Mouse (Mus musculus): ENCODE results near the gene Asb7. TPM values are rescaled to one million over a fixed set of nuclear protein-coding genes. Genes with fewer than 3 reads are reported as not detected.

The Asb7 gene
- total RNA-seq (2021) = 10 to 100 TPM; 17.3 to 19.9 TPM
- long read RNA-seq, full-length matches to known transcripts = 13 of 18 reads
- long read RNA-seq, partial matches to known transcripts = 0 of 18 reads
- long read RNA-seq, other reads (novel, unspliced or antisense) = 5 of 18 reads

- no peak for DNase-seq (ENCODE audit: low spot score in 2 of 2)
Measured at GRCm38 (mm10) chr7:66689294-66689619, at the start of gene Asb7. Gene Asb7 (minus strand): TSS chr7:66689596.

DNA sequence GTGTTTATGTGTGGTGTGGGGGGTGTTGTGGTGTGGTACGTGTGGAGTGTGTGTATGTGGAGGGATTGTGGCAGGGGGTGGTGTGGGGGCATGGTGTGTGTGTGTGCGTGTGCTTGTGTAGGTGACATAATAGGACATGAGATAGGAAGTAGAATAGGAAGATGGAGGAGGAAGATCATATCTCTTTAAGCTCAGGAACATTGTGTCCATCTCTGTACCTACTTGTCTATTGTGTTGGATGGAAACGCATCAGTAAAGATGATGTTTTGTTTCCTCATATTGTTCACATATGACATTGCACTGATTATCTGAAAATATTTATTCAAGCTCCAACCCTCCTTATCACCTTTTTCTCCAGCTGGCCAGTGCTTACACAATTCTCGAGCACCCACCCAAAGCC is 48.0 kb upstream of the Asb7 start:
- DNase-seq (ENCODE audit: low spot score in 2 of 2) = no peak

- DNase-seq (ENCODE audit: low spot score in 2 of 2) = no peak
Measured at GRCm38 (mm10) chr7:66734993-66735392, 45.6 kb upstream of the Asb7 start.

GRCm38 (mm10) chr7:66734466-66734865 is 45.1 kb upstream of the Asb7 start:
- DNase-seq (ENCODE audit: low spot score in 2 of 2) = no peak

DNA sequence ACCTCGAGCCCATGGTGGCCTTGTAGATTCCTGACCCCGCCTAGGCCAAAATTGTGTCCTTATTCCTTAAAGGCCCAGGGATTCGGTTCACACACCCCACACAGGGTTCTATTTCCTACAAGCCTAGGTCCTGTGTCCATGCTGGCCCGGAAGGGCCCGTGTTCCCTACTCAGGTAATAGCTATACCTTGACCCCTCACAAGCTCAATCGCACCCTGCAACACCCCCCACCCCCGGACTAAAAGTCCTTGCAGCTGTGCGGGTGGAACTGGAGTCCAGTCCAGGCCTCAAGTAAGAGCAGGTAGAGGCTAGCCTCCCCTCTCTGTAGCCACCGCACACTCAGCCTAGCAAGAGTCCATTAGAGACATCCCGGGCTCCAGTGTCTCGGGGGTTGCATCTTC is 44.5 kb upstream of the Asb7 start:
- DNase-seq (ENCODE audit: low spot score in 2 of 2) = no peak

GRCm38 (mm10) chr7:66733431-66733830 is 44.0 kb upstream of the Asb7 start:
- DNase-seq (ENCODE audit: low spot score in 2 of 2) = no peak

DNA sequence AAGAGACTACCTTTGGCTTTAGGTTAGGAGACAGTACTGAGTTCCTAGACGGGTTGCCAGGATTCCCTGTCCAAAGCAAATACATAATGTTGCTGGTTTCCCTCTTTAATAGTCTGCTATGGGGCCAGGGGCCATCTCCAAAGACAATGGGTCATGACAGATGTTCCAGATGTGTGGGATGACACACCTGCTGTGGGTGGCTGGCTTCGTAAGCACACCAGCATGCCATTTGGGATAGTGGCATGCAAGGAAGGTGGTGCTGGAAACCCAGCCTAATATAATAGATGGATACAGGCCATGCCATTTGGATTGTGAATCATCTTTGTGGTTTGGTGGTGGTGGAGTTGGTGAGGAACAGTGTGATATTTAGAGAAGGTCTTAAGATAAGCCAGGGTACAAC is 39.8 kb upstream of the Asb7 start:
- DNase-seq (ENCODE audit: low spot score in 2 of 2) = no peak

DNA sequence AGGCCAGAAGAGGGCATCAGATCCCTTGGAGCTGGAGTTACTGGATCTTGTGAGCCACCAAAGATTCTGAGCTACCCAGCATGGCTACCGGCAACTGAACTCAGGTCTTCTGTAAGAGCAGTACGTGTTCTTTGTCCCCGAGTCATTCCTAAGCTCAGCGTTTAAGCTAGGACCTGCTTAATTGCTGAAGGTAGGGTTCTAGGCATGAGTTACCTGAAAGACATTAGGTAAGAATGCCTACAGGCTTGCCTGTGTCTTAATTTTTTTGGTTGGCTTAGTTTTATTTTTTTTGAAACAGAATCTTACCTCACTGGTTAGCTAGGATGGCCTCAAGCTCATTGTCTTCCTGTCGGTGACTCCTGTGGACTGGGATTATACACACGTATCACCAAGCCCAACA is 38.7 kb upstream of the Asb7 start:
- DNase-seq (ENCODE audit: low spot score in 2 of 2) = no peak

- DNase-seq (ENCODE audit: low spot score in 2 of 2) = no peak
Measured at GRCm38 (mm10) chr7:66724954-66725353, 35.6 kb upstream of the Asb7 start.

DNA sequence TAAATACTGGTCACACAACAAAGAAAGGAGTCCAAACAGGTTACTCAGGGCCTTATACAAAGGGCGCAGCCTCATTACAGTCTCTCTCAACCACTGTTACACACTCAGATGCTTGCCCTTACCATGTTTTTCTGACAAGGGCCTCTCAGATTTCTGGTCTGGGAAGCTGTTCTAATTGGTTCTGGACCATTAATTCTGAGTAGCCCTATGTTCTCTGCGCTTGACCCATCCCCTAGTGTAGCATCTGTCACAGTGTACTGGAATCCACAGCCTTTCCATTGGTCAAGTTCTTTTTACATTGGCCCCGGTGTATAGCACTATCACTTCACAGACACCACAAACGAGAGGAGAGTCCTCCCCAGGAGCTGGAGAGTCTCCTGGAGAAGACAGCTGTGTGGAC is 35.1 kb upstream of the Asb7 start:
- DNase-seq (ENCODE audit: low spot score in 2 of 2) = no peak

GRCm38 (mm10) chr7:66711166-66711565 is 21.8 kb upstream of the Asb7 start:
- peak in 1 of 2 experiments; percentile 17 for DNase-seq (ENCODE audit: low spot score in 2 of 2)

- DNase-seq (ENCODE audit: low spot score in 2 of 2) = no peak
Measured at GRCm38 (mm10) chr7:66704631-66705030, 15.2 kb upstream of the Asb7 start.

- DNase-seq (ENCODE audit: low spot score in 2 of 2) = no peak
Measured at GRCm38 (mm10) chr7:66702721-66703120, 13.3 kb upstream of the Asb7 start.

- no peak for DNase-seq (ENCODE audit: low spot score in 2 of 2)
Measured at GRCm38 (mm10) chr7:66694467-66694866, 5.1 kb upstream of the Asb7 start.

DNA sequence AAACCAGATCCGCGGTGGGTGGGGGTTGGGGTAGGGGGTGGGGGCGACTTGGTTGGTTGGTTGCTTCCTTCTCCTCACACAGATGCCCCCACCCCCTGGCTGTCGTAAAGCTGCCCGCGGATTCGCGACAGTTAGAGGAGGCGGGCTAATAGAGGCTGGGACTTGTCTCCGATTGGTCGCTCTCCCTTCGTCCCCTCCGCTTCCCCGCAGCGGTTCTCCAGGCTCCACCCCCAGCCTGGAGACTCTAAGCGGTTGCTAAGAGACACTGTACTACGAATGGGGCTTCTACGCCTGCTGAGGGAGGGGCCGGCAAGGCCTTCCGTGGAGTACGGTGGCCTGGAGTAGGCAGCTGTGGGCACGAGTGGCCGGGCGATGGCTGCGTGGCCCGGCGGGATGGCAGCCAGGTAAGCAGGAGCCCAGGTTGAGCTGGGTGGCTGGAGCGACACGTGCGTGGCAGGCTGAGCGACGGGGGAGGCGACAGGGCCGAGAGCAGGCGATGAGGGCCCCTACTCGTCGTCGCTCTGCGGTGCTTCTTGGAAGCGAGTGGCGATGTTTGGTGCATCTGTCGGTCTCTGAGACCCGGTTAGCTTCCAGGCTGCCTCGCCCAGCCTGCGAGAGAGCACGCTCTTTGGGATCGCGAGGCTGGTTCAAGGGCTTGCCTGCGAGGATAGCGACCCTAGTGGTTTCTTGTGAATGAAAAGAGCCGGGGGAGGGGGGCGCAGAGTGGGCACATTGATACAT is 394 bp upstream of the Asb7 start, which contains the start of gene Lins1:
Gene Lins1 (plus strand): TSS at position 270 of the 741 bp plus-strand sequence.
- DNase-seq (ENCODE audit: low spot score in 2 of 2) = peak; percentile 99

- DNase-seq (ENCODE audit: low spot score in 2 of 2) = no peak
Measured at GRCm38 (mm10) chr7:66688721-66689120, 675 bp downstream of the Asb7 start.

DNA sequence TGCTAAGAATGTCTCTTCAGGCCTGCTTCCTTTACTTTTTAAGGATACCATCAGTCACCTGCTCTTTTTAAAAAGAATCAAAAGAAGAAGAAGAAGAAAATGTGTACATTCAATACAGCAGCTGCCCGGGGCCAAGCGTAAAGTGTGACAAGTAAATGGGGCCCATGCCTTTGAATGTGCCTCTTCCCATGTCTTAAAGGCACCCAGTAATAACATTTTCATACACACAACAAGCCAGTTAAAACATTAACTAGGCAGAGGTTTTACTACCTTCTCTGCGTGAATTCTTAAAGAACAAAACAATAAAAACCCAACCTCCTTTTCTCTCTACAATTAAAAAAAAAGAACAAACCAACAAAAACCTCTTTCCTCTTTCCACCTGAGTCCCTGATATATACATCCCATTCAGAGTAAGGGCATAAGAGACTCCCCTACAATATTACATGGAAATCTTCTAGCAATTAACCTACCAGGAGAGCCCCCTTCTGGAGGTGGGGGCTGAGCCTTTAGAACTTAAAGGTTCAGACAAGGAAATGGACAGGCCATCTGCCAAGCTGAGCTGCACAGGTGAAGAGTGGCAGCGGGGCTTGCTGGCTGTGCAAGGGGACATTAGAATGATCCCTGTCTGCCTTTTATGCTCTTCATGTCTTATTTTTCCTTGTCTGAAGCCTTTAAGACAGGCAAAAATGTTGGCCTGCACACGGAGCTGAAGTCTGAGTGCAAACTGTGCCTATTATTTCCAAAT is 7.1 kb downstream of the Asb7 start:
- DNase-seq (ENCODE audit: low spot score in 2 of 2) = no peak

DNA sequence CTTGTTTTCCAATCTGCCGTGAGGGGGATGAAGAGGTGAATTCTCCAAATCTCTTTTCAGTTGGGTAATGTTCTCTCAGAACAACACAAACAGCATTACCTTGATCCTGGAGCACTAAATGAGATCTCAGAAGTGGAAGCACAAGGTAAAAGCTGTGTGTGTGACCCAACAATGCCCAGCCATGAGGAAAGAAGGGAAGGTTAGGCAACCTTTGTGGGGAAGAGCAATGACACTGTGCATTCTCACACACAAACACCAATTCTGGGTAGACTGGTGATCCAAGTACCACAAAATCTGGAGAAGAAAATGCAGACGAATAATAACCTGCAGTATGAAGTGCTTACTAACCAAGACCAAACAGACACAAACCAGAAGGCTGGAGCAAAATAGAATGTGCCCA is 13.6 kb downstream of the Asb7 start:
- DNase-seq (ENCODE audit: low spot score in 2 of 2) = no peak

- DNase-seq (ENCODE audit: low spot score in 2 of 2) = no peak
Measured at GRCm38 (mm10) chr7:66667064-66667463, 22.3 kb downstream of the Asb7 start.

DNA sequence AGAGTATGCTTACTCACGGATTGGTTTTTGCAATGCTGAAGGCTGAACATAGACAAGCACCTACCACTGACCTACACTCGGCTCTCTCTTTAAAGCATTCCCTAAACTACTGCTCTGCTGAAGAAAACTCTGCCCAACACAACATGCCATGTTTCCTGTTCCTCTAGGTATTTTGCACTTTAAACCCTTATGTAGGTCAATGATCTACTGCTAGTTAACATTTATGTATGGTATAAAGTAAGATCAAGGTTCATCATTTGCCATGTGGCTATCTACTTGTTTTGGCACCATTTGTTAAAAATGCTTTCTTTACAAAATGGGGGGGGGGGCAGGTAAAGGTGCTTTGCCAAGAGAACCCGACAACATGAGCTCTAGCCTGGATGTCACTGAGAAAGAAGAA is 25.8 kb downstream of the Asb7 start:
- no peak for DNase-seq (ENCODE audit: low spot score in 2 of 2)

DNA sequence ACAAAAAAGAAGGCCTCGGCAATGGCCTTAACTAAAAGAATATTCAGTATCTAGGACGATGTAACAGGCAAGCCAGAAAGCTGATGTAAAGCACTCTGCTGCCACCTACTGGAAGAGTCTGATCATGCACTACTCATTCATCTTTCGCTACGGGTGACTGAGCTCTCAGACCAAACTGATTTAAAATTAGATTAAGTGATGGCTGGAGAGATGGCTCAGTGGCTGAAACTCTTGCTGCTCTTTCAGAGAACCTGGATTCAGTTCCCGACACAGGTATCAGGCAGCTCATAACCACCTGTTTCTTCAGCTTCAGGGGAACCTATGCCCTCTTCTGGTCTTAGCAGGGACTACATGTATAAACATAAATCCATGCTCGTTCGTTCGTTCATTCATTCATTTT is 27.8 kb downstream of the Asb7 start:
- peak; percentile 79 to 91 for DNase-seq (ENCODE audit: low spot score in 2 of 2)

DNA sequence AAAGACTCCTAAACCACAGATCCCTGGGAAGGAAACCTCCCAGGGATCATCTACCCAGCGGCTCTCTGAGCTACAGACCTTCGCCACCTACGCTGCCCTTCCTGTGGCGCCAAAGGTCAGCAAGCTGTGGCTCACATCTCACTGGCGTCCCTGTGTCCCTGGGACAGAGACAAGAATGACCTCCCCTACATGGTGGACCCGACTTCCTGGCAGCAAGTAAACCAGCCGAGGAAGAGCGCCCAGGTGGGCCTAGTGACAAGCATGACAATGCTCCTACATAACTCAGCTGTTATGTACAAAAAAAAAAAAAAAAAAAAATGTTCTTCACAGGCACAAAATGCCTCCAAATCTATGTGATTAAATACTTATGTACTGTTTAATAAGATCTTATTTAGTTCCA is 28.4 kb downstream of the Asb7 start:
- no peak for DNase-seq (ENCODE audit: low spot score in 2 of 2)

- no peak for DNase-seq (ENCODE audit: low spot score in 2 of 2)
Measured at GRCm38 (mm10) chr7:66660291-66660690, 29.1 kb downstream of the Asb7 start.
